Mouse (Mus musculus): ENCODE data around the gene Myh9.

- no peak for TF ChIP-seq CTCF (IDR thresholded peaks at IDR 0.05)
- no peak for TF ChIP-seq EP300 (IDR thresholded peaks at IDR 0.05)
Measured at GRCm38 (mm10) chr15:77821424-77821823, 20.6 kb downstream of the Myh9 start.

Measured in lung, postnatal 0 days (tissue).